Mouse (Mus musculus): ENCODE results near the gene Ankrd17.

Gene Ankrd17

GRCm38 (mm10) chr5:90257023-90257422, 109.4 kb downstream of the Ankrd17 start:
- TF ChIP-seq GATA4 (IDR thresholded peaks at IDR 0.05; ENCODE audit: insufficient replicate concordance, low read length): no peak

- TF ChIP-seq GATA4 (IDR thresholded peaks at IDR 0.05; ENCODE audit: insufficient replicate concordance, low read length): no peak
Observed at GRCm38 (mm10) chr5:90247503-90247902, 118.9 kb downstream of the Ankrd17 start.

GRCm38 (mm10) chr5:90246987-90247386, 119.4 kb downstream of the Ankrd17 start:
- TF ChIP-seq GATA4 (IDR thresholded peaks at IDR 0.05; ENCODE audit: insufficient replicate concordance, low read length): no peak

- TF ChIP-seq GATA4 (IDR thresholded peaks at IDR 0.05; ENCODE audit: insufficient replicate concordance, low read length): no peak
Observed at GRCm38 (mm10) chr5:90246567-90246966, 119.8 kb downstream of the Ankrd17 start.

GRCm38 (mm10) chr5:90245416-90245815, 121.0 kb downstream of the Ankrd17 start:
- no peak for TF ChIP-seq GATA4 (IDR thresholded peaks at IDR 0.05; ENCODE audit: insufficient replicate concordance, low read length)

- no peak for TF ChIP-seq GATA4 (IDR thresholded peaks at IDR 0.05; ENCODE audit: insufficient replicate concordance, low read length)
Observed at GRCm38 (mm10) chr5:90235217-90235616, 131.2 kb downstream of the Ankrd17 start.

- no peak for TF ChIP-seq GATA4 (IDR thresholded peaks at IDR 0.05; ENCODE audit: insufficient replicate concordance, low read length)
Observed at GRCm38 (mm10) chr5:90233305-90233704, 133.1 kb downstream of the Ankrd17 start.

- TF ChIP-seq GATA4 (IDR thresholded peaks at IDR 0.05; ENCODE audit: insufficient replicate concordance, low read length): no peak
Observed at GRCm38 (mm10) chr5:90229760-90230159, 136.6 kb downstream of the Ankrd17 start.

- TF ChIP-seq GATA4 (IDR thresholded peaks at IDR 0.05; ENCODE audit: insufficient replicate concordance, low read length): no peak
Observed at GRCm38 (mm10) chr5:90226696-90227095, 139.7 kb downstream of the Ankrd17 start.

GRCm38 (mm10) chr5:90224730-90225129, 141.6 kb downstream of the Ankrd17 start:
- TF ChIP-seq GATA4 (IDR thresholded peaks at IDR 0.05; ENCODE audit: insufficient replicate concordance, low read length): no peak

- no peak; the same call in 1 of the 2 replicates for TF ChIP-seq GATA4 (IDR thresholded peaks at IDR 0.05; ENCODE audit: insufficient replicate concordance, low read length)
Observed at GRCm38 (mm10) chr5:90223534-90224381, 142.6 kb downstream of the Ankrd17 start, which contains the start of gene Cox18. Cox18 (minus strand) TSS chr5:90224001.

GRCm38 (mm10) chr5:90222937-90223336, 143.4 kb downstream of the Ankrd17 start:
- TF ChIP-seq GATA4 (IDR thresholded peaks at IDR 0.05; ENCODE audit: insufficient replicate concordance, low read length): no peak

GRCm38 (mm10) chr5:90217791-90218190, 148.6 kb downstream of the Ankrd17 start:
- no peak for TF ChIP-seq GATA4 (IDR thresholded peaks at IDR 0.05; ENCODE audit: insufficient replicate concordance, low read length)

GRCm38 (mm10) chr5:90217226-90217625, 149.2 kb downstream of the Ankrd17 start:
- no peak for TF ChIP-seq GATA4 (IDR thresholded peaks at IDR 0.05; ENCODE audit: insufficient replicate concordance, low read length)

GRCm38 (mm10) chr5:90213356-90213755, 153.0 kb downstream of the Ankrd17 start:
- TF ChIP-seq GATA4 (IDR thresholded peaks at IDR 0.05; ENCODE audit: insufficient replicate concordance, low read length): no peak

GRCm38 (mm10) chr5:90203168-90203567, 163.2 kb downstream of the Ankrd17 start:
- TF ChIP-seq GATA4 (IDR thresholded peaks at IDR 0.05; ENCODE audit: insufficient replicate concordance, low read length): no peak
